ENCODE assay signal across 8 mouse cellular contexts in the genomic region with DNA sequence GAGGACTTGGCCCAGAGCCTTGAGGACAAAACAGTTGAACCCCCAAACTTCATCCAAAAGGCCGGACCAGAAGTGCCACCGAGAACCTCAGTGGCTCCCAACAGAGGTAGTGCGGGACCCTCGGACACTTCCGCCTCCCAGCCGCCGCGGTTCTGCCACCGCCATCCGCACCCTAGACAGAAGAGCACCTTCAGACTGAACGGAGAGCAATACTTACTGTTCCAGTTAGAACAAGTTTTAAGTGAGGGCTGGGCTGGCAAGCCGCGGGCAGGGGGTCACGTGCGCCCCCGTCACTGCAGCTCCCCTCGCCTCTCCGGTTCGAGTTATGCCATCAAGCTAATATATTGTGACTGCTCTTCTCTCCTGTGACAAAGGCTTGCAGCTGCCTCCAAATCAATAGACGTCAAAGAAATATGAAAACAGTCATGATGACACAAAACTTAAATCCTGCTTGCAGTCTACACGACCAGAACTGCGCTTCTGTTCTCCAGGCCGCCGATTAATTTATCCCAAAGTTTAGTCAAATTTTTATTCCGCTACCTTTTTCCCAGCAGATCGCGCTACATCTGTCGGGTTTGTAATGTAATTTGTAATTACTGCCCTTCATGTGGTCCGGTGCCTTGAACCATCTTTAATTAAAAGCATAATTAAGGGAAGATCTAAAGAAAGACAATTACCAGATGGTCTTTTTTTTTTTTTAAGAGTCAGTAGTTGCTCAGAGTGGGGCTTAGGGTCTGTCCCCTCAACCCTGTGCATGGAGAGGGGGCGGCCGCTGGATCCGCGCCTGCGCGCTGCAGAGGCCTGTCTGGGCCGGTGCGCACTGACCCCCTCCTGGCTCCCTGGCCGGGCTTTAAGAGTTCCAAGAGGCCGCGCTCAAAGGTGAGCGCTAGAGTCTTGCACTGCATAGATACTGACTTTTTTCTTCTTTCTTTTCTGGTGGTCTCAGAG. TPM values are rescaled to one million over a fixed set of nuclear protein-coding genes. Genes with fewer than 3 reads are reported as not detected.
A peak's percentile ranks its signal among the peaks of the same experiment; 100 is the strongest.
DNase-seq lines count a peak whose midpoint lies in the region; ATAC-seq lines count a peak whose summit lies in the region.

No protein-coding gene starts in this region.

- DNase-seq in kidney, adult 18-20 months = peak; percentile 10
- DNase-seq in kidney, postnatal 14 days = no peak
- peak; percentile 15 to 31 for DNase-seq in cerebellum, postnatal 36 days
- DNase-seq in hindbrain, embryonic 11.5 days (ENCODE audit: low spot score) = peak; percentile 66
- DNase-seq in neural tube, embryonic 11.5 days (ENCODE audit: low spot score) = peak; percentile 53
- DNase-seq in urinary bladder, adult 2 months (ENCODE audit: low spot score) = no peak
- no peak for DNase-seq in right cerebral cortex, postnatal 14 days
- DNase-seq in B cell, adult 2 months = no peak

- H3K9ac ChIP-seq in hindbrain, embryonic 11.5 days (ENCODE audit: low read depth, low read length) = no peak overlapping the region
- H3K9ac ChIP-seq in neural tube, embryonic 11.5 days (ENCODE audit: low read length) = no peak overlapping the region

- peaks cover 74% of the 10 kb centered on the region for H3K27me3 ChIP-seq in hindbrain, embryonic 11.5 days (ENCODE audit: control insufficient read depth, insufficient read depth, low read length)
- peaks cover 63% of the 10 kb centered on the region for H3K27me3 ChIP-seq in neural tube, embryonic 11.5 days (ENCODE audit: control insufficient read depth, insufficient read depth, low read length)

- no peak overlapping the region for H3K27ac ChIP-seq in hindbrain, embryonic 11.5 days (ENCODE audit: low read depth, low read length)
- no peak overlapping the region for H3K27ac ChIP-seq in neural tube, embryonic 11.5 days (ENCODE audit: low read depth, low read length)

- ATAC-seq in hindbrain, embryonic 11.5 days (ENCODE audit: low FRiP score) = peak; percentile 71; the same call in 1 of the 2 replicates
- ATAC-seq in neural tube, embryonic 11.5 days (ENCODE audit: insufficient read depth, low FRiP score, low TSS enrichment) = peak; percentile 69

- H3K4me3 ChIP-seq in hindbrain, embryonic 11.5 days (ENCODE audit: low read depth, low read length) = peak overlapping the region; percentile 12; the same call in 1 of the 2 replicates
- H3K4me3 ChIP-seq in neural tube, embryonic 11.5 days (ENCODE audit: low read depth, low read length) = peak overlapping the region; percentile 26

- no peaks in the 10 kb centered on the region for H3K4me1 ChIP-seq in hindbrain, embryonic 11.5 days (replicated peaks; ENCODE audit: control insufficient read depth, insufficient read depth, low read length)
- H3K4me1 ChIP-seq in neural tube, embryonic 11.5 days (ENCODE audit: control insufficient read depth, insufficient read depth, low read length) = peaks cover 7% of the 10 kb centered on the region

- H3K9me3 ChIP-seq in hindbrain, embryonic 11.5 days (ENCODE audit: control insufficient read depth, low read length) = no peaks in the 10 kb centered on the region
- H3K9me3 ChIP-seq in neural tube, embryonic 11.5 days (ENCODE audit: control insufficient read depth, low read length) = no peaks in the 10 kb centered on the region

- no peaks in the 10 kb centered on the region for H3K36me3 ChIP-seq in hindbrain, embryonic 11.5 days (ENCODE audit: control insufficient read depth, insufficient read depth, low read length)
- no peaks in the 10 kb centered on the region for H3K36me3 ChIP-seq in neural tube, embryonic 11.5 days (ENCODE audit: control insufficient read depth, insufficient read depth, low read length)

- H3K4me2 ChIP-seq in hindbrain, embryonic 11.5 days (replicated peaks; ENCODE audit: low read depth, low read length) = peak overlapping the region; percentile 30
- peak overlapping the region; percentile 33 for H3K4me2 ChIP-seq in neural tube, embryonic 11.5 days (ENCODE audit: low read depth)

- under 1% methylated on average over 41 of the region's 41 CpGs for WGBS in hindbrain, embryonic 11.5 days
- WGBS in neural tube, embryonic 11.5 days = under 1% methylated on average over 40 of the region's 41 CpGs

RNA-seq across cellular contexts. Expression of gene Pax6, which starts 8.5 kb away (rescaled TPM):
- polyA plus RNA-seq in hindbrain, embryonic 11.5 days (2014; fragmentation: Nextera tagmentation; extraction: Ambion mirVana) = 23.9 and 26.8 TPM in 2 replicates
- polyA plus RNA-seq in neural tube, embryonic 11.5 days (2014; fragmentation: Nextera tagmentation; extraction: Ambion mirVana) = 28.2 and 30.7 TPM in 2 replicates
- not detected in 2 replicates for polyA plus RNA-seq in urinary bladder, adult 2 months (2012; rRNA removed)

Comparison
In these comparisons a context has a peak if more than half of its experiments do, and no peak if none do; other contexts are left out.
1. DNase-seq: peak in kidney, adult 18-20 months (single experiment), cerebellum, postnatal 36 days (2 of 2), hindbrain, embryonic 11.5 days (single experiment) and neural tube, embryonic 11.5 days (single experiment); none in kidney, postnatal 14 days (single experiment), urinary bladder, adult 2 months (single experiment), right cerebral cortex, postnatal 14 days (single experiment) and B cell, adult 2 months (0 of 2).
2. RNA of gene Pax6, which starts 8.5 kb away (polyA plus RNA-seq): 28.2 to 30.7 TPM in neural tube, embryonic 11.5 days and 23.9 to 26.8 TPM in hindbrain, embryonic 11.5 days; not detected in urinary bladder, adult 2 months; every median in the first group is over 10 times any median in the second.